Mouse (Mus musculus) liver, embryonic 13.5 days (tissue): Measurements from ENCODE around the gene 1700019A02Rik. TPM values are rescaled to one million over a fixed set of nuclear protein-coding genes. Genes with fewer than 3 reads are reported as not detected.

Experiments
- ATAC-seq: fragments of 200-750 bp; cut with Nextera tagmentation; 2 replicates; pipeline ENCODE4 v1.8.0; 2017; ENCODE audit warnings: low read depth, mild to moderate bottlenecking, moderate number of reproducible peaks, moderate library complexity
- DNase-seq: peaks from one replicate; pipeline ENCODE4 v3.0.0; 2022
- H3K27ac ChIP-seq: fragments of 300-500 bp; sonication (generic); 2 replicates; pipeline ENCODE4 v1.5.1; 2015; ENCODE audit warnings: moderate library complexity, mild to moderate bottlenecking, inconsistent platforms
- H3K27me3 ChIP-seq: fragments of 300-500 bp; sonication (generic); 2 replicates; pipeline ENCODE4 v1.6.1; 2015; ENCODE audit warnings: mild to moderate bottlenecking, inconsistent platforms
- H3K36me3 ChIP-seq: fragments of 300-500 bp; sonication (generic); 2 replicates; pipeline ENCODE4 v1.6.1; 2015; ENCODE audit warnings: mild to moderate bottlenecking, inconsistent platforms
- H3K4me1 ChIP-seq: fragments of 300-500 bp; sonication (generic); replicated peaks from 2 replicates; pipeline ENCODE4 v1.6.1; 2015; ENCODE audit warnings: inconsistent platforms
- H3K4me2 ChIP-seq: fragments of 300-500 bp; sonication (generic); 2 replicates; pipeline ENCODE4 v1.6.1; 2015; ENCODE audit warnings: inconsistent platforms, mild to moderate bottlenecking, moderate library complexity
- H3K4me3 ChIP-seq: fragments of 300-500 bp; sonication (generic); replicated peaks from 2 replicates; pipeline ENCODE4 v1.5.1; 2015; ENCODE audit warnings: mild to moderate bottlenecking, inconsistent platforms
- H3K9ac ChIP-seq: fragments of 300-500 bp; sonication (generic); 2 replicates; pipeline ENCODE4 v1.6.1; 2015; ENCODE audit warnings: mild to moderate bottlenecking, inconsistent platforms
- H3K9me3 ChIP-seq: fragments of 300-500 bp; sonication (generic); replicated peaks from 2 replicates; pipeline ENCODE4 v1.6.1; 2016; ENCODE audit warnings: inconsistent platforms
- WGBS: fragments of 180-500 bp; shearing (Covaris S2); methylation state at CpG from one replicate; pipeline ENCODE4 v1.1.7; 2015; ENCODE audit not compliant: insufficient replicate concordance; 5-methylcytosine and 5-hydroxymethylcytosine counted together
- polyA plus RNA-seq: library from polyadenylated mRNA; unstranded; fragments of >200 nt; fragmentation: Nextera tagmentation; extraction: Ambion mirVana; gene quantifications from 2 replicates; pipeline ENCODE4 v1.2.1, GENCODE M21; 2015

1700019A02Rik gene
- not detected in 2 replicates for polyA plus RNA-seq

- WGBS: 86% methylated on average over 8 of the region's 8 CpGs
- H3K27me3 ChIP-seq: no peaks in the 10 kb centered on the region
- no peak within 1 kb of the TSS for H3K9ac ChIP-seq
- no peak within 1 kb of the TSS for H3K27ac ChIP-seq
- DNase-seq: no peak
- H3K4me3 ChIP-seq: no peak within 1 kb of the TSS
- no peaks in the 10 kb centered on the region for H3K4me1 ChIP-seq
- no peak for ATAC-seq
- no peak within 1 kb of the TSS for H3K4me2 ChIP-seq
- H3K9me3 ChIP-seq: no peaks in the 10 kb centered on the region
- no peaks in the 10 kb centered on the region for H3K36me3 ChIP-seq
Observed at GRCm38 (mm10) chr1:53187536-53187935, at the start of gene 1700019A02Rik. Gene 1700019A02Rik (minus strand): TSS chr1:53187636.

GRCm38 (mm10) chr1:53226063-53226462, 38.6 kb upstream of the 1700019A02Rik start:
- no peak overlapping the region for H3K4me3 ChIP-seq
- H3K9me3 ChIP-seq: no peaks in the 10 kb centered on the region
- no peak overlapping the region for H3K27ac ChIP-seq
- H3K27me3 ChIP-seq: no peaks in the 10 kb centered on the region
- H3K36me3 ChIP-seq: no peaks in the 10 kb centered on the region
- DNase-seq: no peak
- WGBS: 63% methylated on average over 1 of the region's 1 CpGs
- H3K4me1 ChIP-seq: no peaks in the 10 kb centered on the region
- ATAC-seq: no peak
- H3K9ac ChIP-seq: no peak overlapping the region
- H3K4me2 ChIP-seq: no peak overlapping the region

- no peak overlapping the region for H3K4me2 ChIP-seq
- DNase-seq (no peak), ATAC-seq (no peak)
- no peak overlapping the region for H3K9ac ChIP-seq
- no peak overlapping the region for H3K4me3 ChIP-seq
- no peaks in the 10 kb centered on the region for H3K4me1 ChIP-seq
- H3K27ac ChIP-seq: no peak overlapping the region
- H3K27me3 ChIP-seq: no peaks in the 10 kb centered on the region
- H3K9me3 ChIP-seq: no peaks in the 10 kb centered on the region
- H3K36me3 ChIP-seq: no peaks in the 10 kb centered on the region
- WGBS: 65% methylated on average over 3 of the region's 3 CpGs
Observed at GRCm38 (mm10) chr1:53225616-53226015, 38.2 kb upstream of the 1700019A02Rik start.

GRCm38 (mm10) chr1:53224775-53225174, 37.3 kb upstream of the 1700019A02Rik start:
- Histone ChIP-seq H3K36me3 (no peaks in the 10 kb centered on the region), H3K27me3 (no peaks in the 10 kb centered on the region), H3K27ac (no peak overlapping the region), H3K9ac (no peak overlapping the region), H3K4me2 (no peak overlapping the region), H3K4me3 (no peak overlapping the region), H3K4me1 (no peaks in the 10 kb centered on the region), H3K9me3 (no peaks in the 10 kb centered on the region)
- DNase-seq: no peak
- 67% methylated on average over 1 of the region's 1 CpGs for WGBS
- ATAC-seq: no peak

- H3K27me3 ChIP-seq: no peaks in the 10 kb centered on the region
- DNase-seq: no peak
- no peak overlapping the region for H3K4me3 ChIP-seq
- H3K4me2 ChIP-seq: no peak overlapping the region
- H3K4me1 ChIP-seq: no peaks in the 10 kb centered on the region
- H3K9ac ChIP-seq: no peak overlapping the region
- ATAC-seq: no peak
- no peak overlapping the region for H3K27ac ChIP-seq
- no peaks in the 10 kb centered on the region for H3K9me3 ChIP-seq
- peaks cover 6% of the 10 kb centered on the region; the same call in 1 of the 2 replicates for H3K36me3 ChIP-seq
Observed at GRCm38 (mm10) chr1:53210136-53210535, 22.7 kb upstream of the 1700019A02Rik start.

GRCm38 (mm10) chr1:53203902-53204301, 16.5 kb upstream of the 1700019A02Rik start:
- no peaks in the 10 kb centered on the region for H3K27me3 ChIP-seq
- H3K27ac ChIP-seq: no peak overlapping the region
- no peak overlapping the region for H3K9ac ChIP-seq
- H3K36me3 ChIP-seq: peaks cover 6% of the 10 kb centered on the region; the same call in 1 of the 2 replicates
- DNase-seq (no peak), ATAC-seq (no peak)
- H3K9me3 ChIP-seq: no peaks in the 10 kb centered on the region
- WGBS: 77% methylated on average over 2 of the region's 2 CpGs
- no peak overlapping the region for H3K4me3 ChIP-seq
- no peak overlapping the region for H3K4me2 ChIP-seq
- no peaks in the 10 kb centered on the region for H3K4me1 ChIP-seq

- no peak for ATAC-seq
- Histone ChIP-seq H3K4me1 (no peaks in the 10 kb centered on the region), H3K36me3 (peaks cover 5% of the 10 kb centered on the region; the same call in 1 of the 2 replicates), H3K27me3 (no peaks in the 10 kb centered on the region), H3K4me3 (no peak overlapping the region), H3K27ac (no peak overlapping the region), H3K9me3 (no peaks in the 10 kb centered on the region), H3K9ac (no peak overlapping the region), H3K4me2 (no peak overlapping the region)
- 72% methylated on average over 2 of the region's 2 CpGs for WGBS
- DNase-seq: no peak
Observed at GRCm38 (mm10) chr1:53201630-53202199, 14.3 kb upstream of the 1700019A02Rik start.

GRCm38 (mm10) chr1:53194536-53194935, 7.1 kb upstream of the 1700019A02Rik start:
- Histone ChIP-seq H3K9me3 (no peaks in the 10 kb centered on the region), H3K9ac (no peak overlapping the region), H3K27me3 (no peaks in the 10 kb centered on the region), H3K4me3 (no peak overlapping the region), H3K27ac (no peak overlapping the region), H3K4me2 (no peak overlapping the region), H3K36me3 (peaks cover 5% of the 10 kb centered on the region; the same call in 1 of the 2 replicates), H3K4me1 (peaks cover 4% of the 10 kb centered on the region; the same call in 1 of the 2 replicates)
- DNase-seq (no peak), ATAC-seq (no peak)
- WGBS: 57% methylated on average over 3 of the region's 3 CpGs

GRCm38 (mm10) chr1:53191234-53191633, 3.8 kb upstream of the 1700019A02Rik start:
- WGBS: 82% methylated on average over 3 of the region's 3 CpGs
- no peak overlapping the region for H3K4me2 ChIP-seq
- H3K9me3 ChIP-seq: no peaks in the 10 kb centered on the region
- H3K4me3 ChIP-seq: no peak overlapping the region
- H3K36me3 ChIP-seq: peaks cover 5% of the 10 kb centered on the region; the same call in 1 of the 2 replicates
- H3K27me3 ChIP-seq: no peaks in the 10 kb centered on the region
- DNase-seq (no peak), ATAC-seq (no peak)
- H3K4me1 ChIP-seq: peaks cover 4% of the 10 kb centered on the region; the same call in 1 of the 2 replicates
- no peak overlapping the region for H3K9ac ChIP-seq
- no peak overlapping the region for H3K27ac ChIP-seq

GRCm38 (mm10) chr1:53189620-53190019, 2.2 kb upstream of the 1700019A02Rik start:
- no peaks in the 10 kb centered on the region for H3K9me3 ChIP-seq
- WGBS: 68% methylated on average over 3 of the region's 3 CpGs
- no peak for DNase-seq
- H3K27me3 ChIP-seq: no peaks in the 10 kb centered on the region
- no peak overlapping the region for H3K9ac ChIP-seq
- H3K27ac ChIP-seq: no peak overlapping the region
- peaks cover 3% of the 10 kb centered on the region; the same call in 1 of the 2 replicates for H3K36me3 ChIP-seq
- no peak overlapping the region for H3K4me3 ChIP-seq
- no peak overlapping the region for H3K4me2 ChIP-seq
- no peak for ATAC-seq
- peaks cover 3% of the 10 kb centered on the region; the same call in 1 of the 2 replicates for H3K4me1 ChIP-seq

GRCm38 (mm10) chr1:53186301-53186700, 1.1 kb downstream of the 1700019A02Rik start:
- H3K27me3 ChIP-seq: no peaks in the 10 kb centered on the region
- H3K36me3 ChIP-seq: no peaks in the 10 kb centered on the region

GRCm38 (mm10) chr1:53157715-53158114, 29.7 kb downstream of the 1700019A02Rik start:
- Histone ChIP-seq H3K9ac (no peak overlapping the region), H3K9me3 (no peaks in the 10 kb centered on the region), H3K4me1 (no peaks in the 10 kb centered on the region), H3K36me3 (no peaks in the 10 kb centered on the region), H3K4me3 (no peak overlapping the region), H3K4me2 (no peak overlapping the region), H3K27me3 (no peaks in the 10 kb centered on the region), H3K27ac (no peak overlapping the region)
- ATAC-seq (no peak), DNase-seq (no peak)
- WGBS: 70% methylated on average over 6 of the region's 6 CpGs

More at GRCm38 (mm10) chr1:53186301-53186700, 1.1 kb downstream of the 1700019A02Rik start:
- Histone ChIP-seq H3K9ac (no peak overlapping the region), H3K4me3 (no peak overlapping the region), H3K27ac (no peak overlapping the region), H3K4me1 (no peaks in the 10 kb centered on the region), H3K4me2 (no peak overlapping the region), H3K9me3 (no peaks in the 10 kb centered on the region)
- no peak for ATAC-seq
- no peak for DNase-seq
- 81% methylated on average over 3 of the region's 3 CpGs for WGBS
